Mouse (Mus musculus): ENCODE results near the gene Cgnl1.

The Cgnl1 gene

DNA sequence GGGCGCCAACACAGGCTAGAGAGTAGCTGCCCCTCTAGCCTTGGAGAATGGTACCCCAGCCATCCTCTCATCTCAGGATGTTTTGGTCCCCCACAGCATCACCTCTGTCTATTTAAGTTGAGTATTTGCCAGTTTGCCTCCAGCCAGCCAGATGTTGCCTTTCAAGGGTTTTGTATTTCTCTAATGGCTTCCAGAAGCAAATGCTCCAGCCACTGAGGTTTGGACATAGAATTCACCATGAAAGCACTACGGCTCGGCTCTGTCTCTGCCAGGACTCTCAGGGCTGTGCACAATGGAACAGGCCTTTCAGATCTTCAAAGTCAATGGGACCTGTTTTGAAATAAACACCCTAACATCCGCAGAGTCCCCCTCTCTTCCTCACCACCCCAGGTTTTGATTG is 17.9 kb downstream of the Cgnl1 start:
- no peak for TF ChIP-seq GATA4 (IDR thresholded peaks at IDR 0.05; ENCODE audit: insufficient replicate concordance, low read length)

DNA sequence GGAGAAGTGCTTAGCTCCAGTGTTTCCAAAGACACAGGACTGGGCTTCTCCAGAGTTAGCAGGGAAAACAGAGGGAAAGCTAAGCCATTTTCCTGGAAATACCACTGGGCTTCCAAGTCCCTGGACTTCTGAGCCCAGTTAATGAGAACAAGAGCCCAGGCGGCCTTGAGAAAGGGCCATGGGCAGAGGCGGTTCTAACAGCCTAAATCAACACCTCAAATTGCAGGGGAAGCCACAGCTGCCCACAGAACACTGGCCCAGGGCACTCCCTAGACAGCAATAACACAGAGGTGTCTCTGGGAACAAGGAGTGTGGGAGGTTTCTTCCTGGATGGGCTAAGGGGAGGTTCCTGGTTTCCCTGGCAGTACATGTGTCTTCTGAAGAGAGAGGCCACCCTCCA is 18.3 kb downstream of the Cgnl1 start:
- no peak for TF ChIP-seq GATA4 (IDR thresholded peaks at IDR 0.05; ENCODE audit: insufficient replicate concordance, low read length)

DNA sequence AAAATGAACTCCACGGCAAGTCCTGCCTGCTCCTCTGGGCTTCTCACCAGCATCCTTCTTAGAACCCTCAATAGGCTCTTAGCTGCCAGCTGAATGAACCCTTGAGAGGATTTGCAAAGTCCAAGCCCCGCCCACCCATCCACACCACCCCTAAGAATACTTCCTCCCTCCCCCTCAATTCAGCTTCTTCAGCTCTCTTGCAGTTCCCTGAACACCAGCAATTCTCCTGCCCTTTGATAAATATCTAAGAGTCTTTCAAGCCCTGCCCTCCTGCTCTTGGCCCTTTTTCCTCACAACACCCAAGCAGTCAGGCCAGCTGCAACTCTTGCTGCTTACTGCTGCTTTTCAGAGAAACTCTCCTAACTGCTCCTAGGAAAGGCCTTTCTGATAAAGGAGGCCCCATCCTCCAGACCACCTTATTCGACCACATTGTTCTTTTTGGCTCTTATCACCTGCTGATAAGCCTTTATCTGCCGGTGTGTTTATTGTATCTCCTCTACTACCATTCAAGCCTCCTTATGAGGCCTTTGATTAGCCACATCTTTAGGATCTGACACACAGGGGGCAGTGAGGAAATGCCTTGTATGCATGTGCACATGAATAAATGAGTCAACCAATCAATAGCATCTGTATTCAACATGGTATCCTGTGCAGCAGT is 21.3 kb downstream of the Cgnl1 start:
- TF ChIP-seq GATA4 (IDR thresholded peaks at IDR 0.05; ENCODE audit: insufficient replicate concordance, low read length), result no peak

DNA sequence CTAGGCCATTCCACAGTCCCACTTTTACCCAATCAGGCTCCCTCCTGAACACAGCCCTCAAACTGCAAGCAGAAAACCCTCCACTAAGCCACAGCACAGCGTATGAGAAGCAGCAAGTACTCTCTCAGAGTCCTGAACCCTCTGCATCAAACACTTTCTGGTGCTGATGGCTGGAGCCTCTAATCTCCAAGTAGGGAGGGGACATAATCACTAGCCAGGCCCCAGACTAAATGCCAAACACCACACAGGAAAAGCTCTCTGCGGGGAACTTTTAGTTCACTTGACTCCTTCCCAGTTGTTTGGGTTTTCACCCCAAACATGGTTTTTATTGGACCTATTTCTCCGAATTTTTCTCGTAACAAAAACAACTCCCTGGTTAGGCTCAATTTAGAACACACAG is 25.0 kb downstream of the Cgnl1 start:
- no peak for TF ChIP-seq GATA4 (IDR thresholded peaks at IDR 0.05; ENCODE audit: insufficient replicate concordance, low read length)

DNA sequence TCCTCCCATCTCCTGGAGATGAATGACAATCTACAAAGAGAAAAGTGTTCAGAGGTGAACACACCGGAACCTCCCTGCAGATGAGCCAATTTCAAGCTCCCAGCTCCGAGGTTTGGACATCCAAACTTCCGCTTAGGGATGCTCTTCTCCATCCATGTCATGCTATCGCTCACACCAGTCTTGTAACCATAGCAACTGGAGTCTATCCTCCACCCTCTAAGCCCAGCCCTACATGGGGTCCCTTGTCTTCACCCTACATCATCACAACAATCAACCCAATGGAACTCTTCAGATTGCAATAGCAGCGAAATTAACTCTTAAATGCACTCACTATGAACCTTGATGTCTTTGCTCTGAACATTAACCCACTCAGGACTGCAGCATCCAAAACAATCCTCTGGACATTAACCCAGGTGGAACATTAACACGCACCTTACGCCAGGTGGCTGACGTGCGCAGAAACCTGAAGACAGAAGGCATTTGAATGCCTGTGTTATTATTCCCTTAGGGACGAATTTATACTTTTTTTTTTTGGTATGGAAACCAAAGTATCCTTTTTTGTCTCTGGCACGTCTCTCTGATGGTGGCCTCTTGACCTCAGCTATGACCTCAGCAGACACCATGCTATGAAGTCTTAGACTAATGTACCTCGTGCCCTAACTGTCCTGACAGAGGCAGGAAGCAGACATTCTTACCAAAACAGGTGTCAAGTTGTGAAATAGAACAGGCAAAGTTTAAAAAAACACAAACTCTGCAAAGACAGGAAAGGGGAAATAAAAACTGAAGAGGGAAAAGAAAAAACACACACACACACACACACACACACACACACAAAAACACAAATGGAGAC is 33.1 kb downstream of the Cgnl1 start:
- TF ChIP-seq GATA4 (IDR thresholded peaks at IDR 0.05; ENCODE audit: insufficient replicate concordance, low read length), result no peak

DNA sequence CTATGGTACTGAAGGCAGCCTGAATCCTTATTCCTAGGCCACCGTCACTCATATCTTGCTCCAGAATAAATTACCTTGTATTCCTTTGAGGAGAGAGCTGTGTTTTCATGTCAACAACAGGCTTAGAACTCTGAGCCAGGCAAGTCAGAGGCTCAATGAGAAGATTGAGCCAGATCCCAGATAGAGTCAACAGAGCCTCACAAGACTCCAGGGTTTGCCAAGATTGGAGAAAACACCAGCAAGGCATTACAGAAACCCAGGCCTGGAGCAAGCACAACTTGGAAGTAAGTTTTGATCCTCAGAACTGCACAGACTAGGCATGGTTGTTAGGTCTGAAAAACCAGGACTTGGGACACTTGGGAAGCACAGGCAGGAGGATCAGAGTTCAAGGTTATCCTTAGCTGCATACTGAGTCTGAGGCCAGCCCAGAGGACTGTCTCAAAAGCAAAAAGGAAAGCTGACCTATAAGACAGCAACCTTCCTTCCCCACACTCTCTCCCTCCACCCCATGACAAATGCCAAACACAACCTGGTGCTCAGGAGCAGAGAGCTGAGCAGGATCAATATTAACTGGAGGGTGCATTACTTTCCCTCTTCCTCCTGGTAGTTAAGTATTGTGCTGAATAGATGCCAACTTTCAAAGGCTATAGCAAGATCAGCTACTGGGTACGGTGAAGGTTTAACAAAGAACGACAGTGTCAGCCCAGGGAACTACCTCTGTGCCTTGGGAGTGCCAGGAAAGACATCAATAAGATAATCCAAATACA is 34.0 kb downstream of the Cgnl1 start:
- no peak for TF ChIP-seq GATA4 (IDR thresholded peaks at IDR 0.05; ENCODE audit: insufficient replicate concordance, low read length)

DNA sequence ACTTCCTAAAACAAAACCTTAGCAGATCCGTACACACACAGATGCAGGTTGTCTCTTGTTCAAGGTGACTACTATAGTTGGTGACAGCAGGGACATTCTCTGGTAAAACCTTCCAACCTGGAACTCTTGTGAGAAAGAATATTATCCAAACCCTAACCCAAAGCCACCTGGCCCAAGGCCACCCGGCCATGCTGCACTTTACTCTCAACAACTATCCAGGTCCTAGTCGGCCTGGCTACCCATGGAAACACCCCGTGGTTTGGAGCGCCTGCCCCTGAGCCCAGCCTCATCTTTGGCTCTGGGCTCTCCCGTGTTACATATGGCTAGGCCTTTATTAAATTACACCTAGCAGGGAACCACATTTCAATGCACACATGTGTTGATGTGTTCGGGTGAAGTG is 35.5 kb downstream of the Cgnl1 start:
- no peak for TF ChIP-seq GATA4 (IDR thresholded peaks at IDR 0.05; ENCODE audit: insufficient replicate concordance, low read length)

DNA sequence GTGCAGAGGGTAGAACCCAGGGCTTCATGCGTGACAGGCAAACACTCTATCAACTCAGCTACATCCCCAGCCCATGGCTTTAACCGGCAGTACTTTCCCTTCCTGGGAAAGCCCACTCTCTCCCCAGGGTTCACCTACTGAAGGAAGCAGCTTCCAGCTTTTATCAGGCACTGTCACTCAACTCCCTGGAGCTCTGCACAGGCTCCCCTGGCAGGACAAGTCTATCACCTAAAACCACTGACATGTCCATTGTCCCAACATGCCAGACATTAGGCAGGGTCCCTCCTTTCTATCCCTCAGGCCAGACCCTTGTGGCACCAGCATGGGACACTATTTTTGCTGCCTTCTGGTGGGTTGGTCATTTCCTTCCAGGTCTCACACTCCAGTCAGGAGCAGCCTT is 37.8 kb downstream of the Cgnl1 start:
- no peak for TF ChIP-seq GATA4 (IDR thresholded peaks at IDR 0.05; ENCODE audit: insufficient replicate concordance, low read length)

DNA sequence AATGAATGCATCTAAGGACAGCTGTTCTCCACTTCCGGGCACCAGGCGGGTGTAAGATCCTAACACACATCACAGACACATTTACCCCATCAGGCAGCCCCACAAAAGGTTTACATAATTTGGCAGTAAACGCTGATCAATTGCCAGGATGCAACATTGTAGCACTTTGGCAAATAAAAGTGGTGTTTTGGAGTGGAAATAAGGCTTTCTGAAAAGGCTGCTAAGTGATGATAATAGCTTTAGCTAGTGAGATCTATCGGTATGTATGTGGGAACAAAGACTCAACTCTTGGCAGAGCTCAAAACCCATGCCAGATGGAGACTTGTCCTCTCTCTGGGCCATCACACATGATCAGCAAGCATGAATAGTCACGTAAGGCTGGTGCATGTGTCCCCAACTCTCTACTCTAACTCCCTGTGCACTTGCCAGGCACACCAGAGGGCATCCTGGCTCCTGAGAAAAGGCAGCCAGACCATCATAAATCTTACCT is 42.5 kb downstream of the Cgnl1 start:
- TF ChIP-seq GATA4 (IDR thresholded peaks at IDR 0.05; ENCODE audit: insufficient replicate concordance, low read length), result no peak

DNA sequence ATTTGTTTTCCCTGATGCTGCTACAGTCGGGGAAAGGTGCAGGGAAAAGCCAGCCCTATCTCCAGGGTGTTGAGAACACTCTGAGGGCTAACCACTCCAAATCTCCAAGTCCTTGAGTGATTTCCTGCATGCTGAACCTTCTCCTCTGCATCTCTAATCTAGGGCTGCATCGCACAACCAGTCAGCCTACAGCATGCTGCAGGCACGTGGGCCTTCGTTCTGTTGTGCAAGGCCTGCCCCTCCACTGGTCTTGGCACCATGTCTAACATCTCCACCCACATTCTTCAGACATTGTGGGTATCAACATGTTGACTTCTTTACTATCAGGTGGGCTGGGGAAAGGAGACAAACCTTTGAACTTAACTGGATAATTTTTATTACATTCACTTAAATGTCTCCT is 44.2 kb downstream of the Cgnl1 start:
- no peak for TF ChIP-seq GATA4 (IDR thresholded peaks at IDR 0.05; ENCODE audit: insufficient replicate concordance, low read length)

DNA sequence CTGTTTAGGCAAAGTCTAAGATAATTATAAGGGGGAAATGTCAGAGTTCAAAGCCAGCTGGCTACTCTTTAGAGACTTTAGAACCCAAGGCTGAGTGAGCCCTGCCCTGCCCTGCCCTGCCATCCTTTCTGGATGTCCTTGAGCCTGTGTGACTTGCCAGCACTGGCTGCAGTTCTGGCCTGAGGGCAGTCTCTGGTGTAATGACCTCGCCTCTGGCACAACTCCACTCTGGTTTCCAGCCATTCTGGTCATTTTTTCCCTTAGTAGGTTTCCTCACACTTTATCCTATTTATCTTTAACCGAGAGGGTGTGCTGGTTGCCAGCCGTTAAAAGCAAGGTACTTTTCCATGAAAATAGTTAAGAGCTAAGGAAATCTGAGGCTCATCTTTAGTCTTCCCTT is 45.3 kb downstream of the Cgnl1 start:
- TF ChIP-seq GATA4 (IDR thresholded peaks at IDR 0.05; ENCODE audit: insufficient replicate concordance, low read length), result no peak

DNA sequence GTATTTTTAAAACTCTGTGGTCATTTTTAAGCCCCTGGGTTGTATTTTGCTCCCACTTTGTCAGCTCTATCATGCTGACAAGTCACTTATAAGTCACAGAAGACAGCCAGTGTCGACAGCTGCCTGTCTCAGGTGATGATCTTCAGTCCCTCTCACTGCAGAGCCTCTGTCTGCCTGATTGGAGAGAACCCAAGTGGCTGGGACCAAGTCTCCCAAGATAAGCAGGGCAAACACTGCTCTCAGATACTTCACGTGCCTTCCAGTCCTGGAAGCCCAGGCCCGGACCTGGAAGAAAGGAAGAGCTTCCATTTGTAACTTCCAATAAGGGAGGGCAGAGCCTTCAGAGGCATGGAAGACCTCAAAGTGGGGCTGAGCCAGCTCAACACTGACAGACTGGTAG is 49.0 kb downstream of the Cgnl1 start:
- no peak for TF ChIP-seq GATA4 (IDR thresholded peaks at IDR 0.05; ENCODE audit: insufficient replicate concordance, low read length)

DNA sequence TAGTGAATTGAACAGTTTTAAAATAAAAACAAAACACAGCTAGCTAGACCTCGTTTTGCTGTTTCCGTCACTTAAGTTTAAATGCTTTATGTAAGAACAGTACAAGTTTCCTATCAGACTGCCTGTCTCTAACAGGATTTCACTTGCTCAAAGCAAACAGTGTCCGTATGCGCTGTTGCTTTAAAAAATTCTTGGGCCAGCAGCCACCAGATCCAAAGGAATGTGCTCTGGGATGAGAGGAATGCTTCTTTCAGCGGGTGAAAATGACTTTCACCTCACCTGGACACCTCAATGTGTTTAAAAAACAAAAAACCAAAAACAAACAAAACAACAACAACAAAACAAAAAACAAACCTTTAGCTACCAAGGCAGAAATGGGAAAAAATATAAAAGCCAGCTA is 54.4 kb downstream of the Cgnl1 start:
- TF ChIP-seq GATA4 (IDR thresholded peaks at IDR 0.05; ENCODE audit: insufficient replicate concordance, low read length), result no peak

DNA sequence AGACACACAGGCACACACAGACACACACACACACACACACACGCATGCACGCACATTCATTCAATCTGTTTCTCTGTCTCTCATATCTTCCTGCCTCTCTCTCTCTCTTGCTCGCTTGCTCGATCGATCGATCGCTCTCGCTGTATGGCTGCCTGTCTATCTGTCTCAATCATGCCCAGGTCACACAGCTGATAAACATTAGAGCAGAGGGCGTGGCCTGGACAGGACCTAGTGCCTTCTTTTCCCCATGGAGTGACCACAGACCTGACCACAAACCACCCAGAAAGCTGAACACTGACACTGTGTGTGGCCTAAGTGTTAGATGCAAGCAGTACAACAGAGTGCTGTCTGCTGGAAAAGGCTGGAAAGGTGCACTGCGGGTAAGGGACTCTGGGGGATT is 60.6 kb downstream of the Cgnl1 start:
- no peak; the same call in 1 of the 2 replicates for TF ChIP-seq GATA4 (IDR thresholded peaks at IDR 0.05; ENCODE audit: insufficient replicate concordance, low read length)

DNA sequence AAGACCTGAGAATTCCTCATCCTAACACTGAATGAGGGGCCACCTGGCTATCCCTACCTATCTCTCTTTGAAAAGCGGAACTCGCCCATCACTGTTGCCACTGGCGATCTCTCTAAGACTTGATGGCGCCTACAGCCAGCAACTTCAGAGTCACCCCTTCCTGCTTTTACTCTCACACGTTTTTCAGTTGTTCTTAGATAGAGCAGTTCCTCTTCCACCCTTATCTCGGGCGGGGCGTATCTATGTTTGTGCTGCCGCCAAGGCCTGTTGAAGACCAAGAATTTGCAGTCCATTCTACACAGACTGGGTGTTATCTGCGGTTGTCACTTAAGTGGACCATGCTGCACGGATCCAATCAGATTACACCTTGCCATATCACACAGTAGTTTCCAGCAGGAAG is 62.2 kb downstream of the Cgnl1 start:
- TF ChIP-seq GATA4 (IDR thresholded peaks at IDR 0.05; ENCODE audit: insufficient replicate concordance, low read length), result peak; percentile 74; the same call in 1 of the 2 replicates

DNA sequence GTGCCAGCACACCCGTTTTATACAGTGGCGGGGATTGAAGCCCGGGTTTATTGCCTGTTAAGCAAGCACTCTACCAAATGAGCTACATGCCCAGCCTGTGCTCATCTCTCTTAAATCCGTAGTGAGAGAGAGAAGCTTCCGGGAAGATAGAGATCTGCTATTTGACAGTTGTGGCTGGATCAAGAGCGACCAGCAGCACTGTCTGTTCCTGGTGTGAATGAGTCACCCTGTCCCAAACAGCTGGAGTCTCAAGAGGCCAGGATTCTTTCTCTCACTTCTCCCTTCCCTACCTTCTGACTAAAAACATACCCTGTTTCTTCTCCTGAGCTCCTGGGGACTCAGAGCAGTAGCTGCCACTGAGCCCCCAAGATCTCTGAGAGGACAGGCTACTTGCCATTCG is 63.4 kb downstream of the Cgnl1 start:
- TF ChIP-seq GATA4 (IDR thresholded peaks at IDR 0.05; ENCODE audit: insufficient replicate concordance, low read length), result no peak

Data from liver, adult (tissue).